Mouse (Mus musculus) CH12.LX (cell line): Measurements from ENCODE around the gene Pdcd7. TPM values are rescaled to one million over a fixed set of nuclear protein-coding genes. Genes with fewer than 3 reads are reported as not detected.

Experiments
- DNase-seq: peaks from one replicate; pipeline ENCODE4 v3.0.0-alpha.2; 2013; ENCODE audit errors: extremely low read depth
- H3K27ac ChIP-seq: 2 replicates; pipeline ENCODE4 v1.5.1; 2012; ENCODE audit warnings: low read depth, mild to moderate bottlenecking, control low read depth, moderate library complexity; ENCODE audit not compliant: insufficient read depth
- H3K27me3 ChIP-seq: replicated peaks from 2 replicates; pipeline ENCODE3; 2012; ENCODE audit warnings: inconsistent platforms
- H3K36me3 ChIP-seq, 2 experiments: replicated peaks in 1 of 2; 2 replicates each; pipeline versions ENCODE3 to v1.6.1; 2012; ENCODE audit warnings: inconsistent platforms in 1 of 2, low read length in 1 of 2, mild to moderate bottlenecking in 1 of 2, mixed read lengths in 1 of 2, moderate library complexity in 1 of 2; ENCODE audit not compliant: control insufficient read depth in 1 of 2, insufficient read depth in 1 of 2
- H3K4me1 ChIP-seq, 2 experiments: 2 replicates each; pipeline ENCODE4 v1.6.1; 2012; ENCODE audit warnings: inconsistent platforms in 1 of 2, moderate library complexity in 1 of 2; ENCODE audit not compliant: insufficient read depth in 2 of 2, control insufficient read depth in 1 of 2
- H3K4me2 ChIP-seq: 2 replicates; pipeline ENCODE4 v1.6.1; 2012; ENCODE audit warnings: low read depth, mild to moderate bottlenecking, control low read depth; ENCODE audit not compliant: poor library complexity, insufficient read depth, severe bottlenecking
- H3K4me3 ChIP-seq, 3 experiments: fragments of 150-350 bp in 1 of 3; sonication (generic) in 1 of 3; replicated peaks in 1 of 3; 2 replicates each; pipeline versions ENCODE3 to v1.5.1; 2011 to 2012; ENCODE audit warnings: low read depth in 2 of 3, low read length in 2 of 3, mild to moderate bottlenecking in 2 of 3, moderate library complexity in 2 of 3, control low read depth in 1 of 3, improper control_type of control experiment in 1 of 3, inconsistent platforms in 1 of 3, mixed read lengths in 1 of 3; ENCODE audit not compliant: poor library complexity in 1 of 3
- H3K79me2 ChIP-seq: replicated peaks from 2 replicates; pipeline ENCODE4 v1.6.1; 2012; ENCODE audit warnings: mild to moderate bottlenecking, moderate library complexity; ENCODE audit not compliant: control insufficient read depth, poor library complexity, insufficient read depth, severe bottlenecking; ENCODE audit errors: extremely low read depth
- H3K9ac ChIP-seq: 2 replicates; pipeline ENCODE4 v1.6.1; 2012; ENCODE audit warnings: low read depth, mild to moderate bottlenecking, control low read depth, moderate library complexity; ENCODE audit not compliant: insufficient read depth
- H3K9me3 ChIP-seq: replicated peaks from 2 replicates; pipeline ENCODE3; 2012; ENCODE audit warnings: low read length, inconsistent platforms, mixed read lengths
- BHLHE40 ChIP-seq: IDR thresholded peaks from 2 replicates; pipeline ENCODE4 v1.6.1; 2011; ENCODE audit warnings: mild to moderate bottlenecking, low read depth, low read length, improper control_type of control experiment
- CHD2 ChIP-seq: IDR thresholded peaks from 2 replicates; pipeline ENCODE4 v1.6.1; 2011; ENCODE audit warnings: low read length, improper control_type of control experiment
- CTCF ChIP-seq, 2 experiments: IDR thresholded peaks in 1 of 2; conservative IDR thresholded peaks in 1 of 2; 2 replicates each; pipeline ENCODE4 v1.5.1; 2011 to 2012; ENCODE audit warnings: low read depth in 2 of 2, low read length in 2 of 2, improper control_type of control experiment in 1 of 2, inconsistent platforms in 1 of 2, mild to moderate bottlenecking in 1 of 2, moderate library complexity in 1 of 2
- E2F4 ChIP-seq: IDR thresholded peaks from 2 replicates; pipeline ENCODE4 v1.6.1; 2011; ENCODE audit warnings: low read depth, low read length, improper control_type of control experiment; ENCODE audit not compliant: insufficient replicate concordance
- ETS1 ChIP-seq: conservative IDR thresholded peaks from 2 replicates; pipeline ENCODE4 v1.6.1; 2012; ENCODE audit warnings: low read depth, mild to moderate bottlenecking, inconsistent platforms, low read length, improper control_type of control experiment, moderate library complexity
- IRF4 ChIP-seq: IDR thresholded peaks from 2 replicates; pipeline ENCODE4 v1.6.1; 2014; ENCODE audit warnings: low read depth, mild to moderate bottlenecking, inconsistent platforms, low read length, improper control_type of control experiment
- JUN ChIP-seq: IDR thresholded peaks from 2 replicates; pipeline ENCODE4 v1.6.1; 2011; ENCODE audit warnings: low read depth, mild to moderate bottlenecking, low read length, improper control_type of control experiment, moderate library complexity; ENCODE audit not compliant: insufficient read depth
- KAT2A ChIP-seq: IDR thresholded peaks from 2 replicates; pipeline ENCODE4 v1.6.1; 2012; ENCODE audit warnings: low read length, improper control_type of control experiment, inconsistent platforms; ENCODE audit not compliant: insufficient replicate concordance
- MAX ChIP-seq: IDR thresholded peaks from 2 replicates; pipeline ENCODE4 v1.6.1; 2011; ENCODE audit warnings: low read length, improper control_type of control experiment
- MAZ ChIP-seq: IDR thresholded peaks from 2 replicates; pipeline ENCODE4 v1.6.1; 2012; ENCODE audit warnings: low read depth, mild to moderate bottlenecking, inconsistent platforms, low read length, improper control_type of control experiment, moderate library complexity
- MXI1 ChIP-seq: IDR thresholded peaks from 2 replicates; pipeline ENCODE4 v1.6.1; 2011; ENCODE audit warnings: mild to moderate bottlenecking, low read depth, low read length, improper control_type of control experiment
- MYC ChIP-seq: IDR thresholded peaks from 2 replicates; pipeline ENCODE4 v1.6.1; 2011; ENCODE audit warnings: low read depth, mild to moderate bottlenecking, improper control_type of control experiment, low read length
- NRF1 ChIP-seq: IDR thresholded peaks from 2 replicates; pipeline ENCODE4 v1.6.1; 2014; ENCODE audit warnings: low read depth, mild to moderate bottlenecking, inconsistent platforms, low read length, improper control_type of control experiment, moderate library complexity
- RAD21 ChIP-seq: IDR thresholded peaks from 2 replicates; pipeline ENCODE4 v1.6.1; 2011; ENCODE audit warnings: low read depth, mild to moderate bottlenecking, low read length, improper control_type of control experiment, moderate library complexity
- RCOR1 ChIP-seq: conservative IDR thresholded peaks from 2 replicates; pipeline ENCODE4 v1.6.1; 2012; ENCODE audit warnings: low read depth, mild to moderate bottlenecking, inconsistent platforms, low read length, improper control_type of control experiment
- SMC3 ChIP-seq: IDR thresholded peaks from 2 replicates; pipeline ENCODE4 v1.6.1; 2011; ENCODE audit warnings: low read depth, low read length, improper control_type of control experiment
- TBP ChIP-seq: conservative IDR thresholded peaks from 2 replicates; pipeline ENCODE4 v1.6.1; 2011; ENCODE audit warnings: low read depth, low read length, improper control_type of control experiment
- TCF12 ChIP-seq: IDR thresholded peaks from 2 replicates; pipeline ENCODE4 v1.6.1; 2014; ENCODE audit warnings: low read depth, mild to moderate bottlenecking, inconsistent platforms, low read length, improper control_type of control experiment
- UBTF ChIP-seq: IDR thresholded peaks from 2 replicates; pipeline ENCODE4 v1.6.1; 2012; ENCODE audit warnings: low read depth, mild to moderate bottlenecking, inconsistent platforms, low read length, improper control_type of control experiment, moderate library complexity
- USF2 ChIP-seq: conservative IDR thresholded peaks from 2 replicates; pipeline ENCODE4 v1.6.1; 2011; ENCODE audit warnings: low read depth, low read length, improper control_type of control experiment
- ZC3H11A ChIP-seq: IDR thresholded peaks from 2 replicates; pipeline ENCODE4 v1.6.1; 2012; ENCODE audit warnings: low read depth, mild to moderate bottlenecking, inconsistent platforms, low read length, improper control_type of control experiment
- ZMIZ1 ChIP-seq: IDR thresholded peaks from 2 replicates; pipeline ENCODE4 v1.6.1; 2012; ENCODE audit warnings: low read depth, mild to moderate bottlenecking, inconsistent platforms, low read length, improper control_type of control experiment
- ZNF384 ChIP-seq: IDR thresholded peaks from 2 replicates; pipeline ENCODE4 v1.6.1; 2012; ENCODE audit warnings: low read depth, low read length, improper control_type of control experiment, inconsistent platforms
- dilution Hi-C: fragments of 300-500 bp; cut with MboI; formaldehyde crosslinking; loops from 2 replicates; pipeline ENCODE4 v1.14.3; 2020; ENCODE audit warnings: low sequenced_read_pairs; ENCODE audit not compliant: extremely low pct_unique_long_range_greater_than_20kb, extremely low pct_ligation_motif_present
- in situ Hi-C: fragments of 300-500 bp; cut with MboI; formaldehyde crosslinking; loops from 3 replicates; pipeline ENCODE4 v1.14.3; 2019; ENCODE audit warnings: low sequenced_read_pairs, low pct_ligation_motif_present, low pct_unique_long_range_greater_than_20kb, mixed read lengths
- polyA plus RNA-seq: library from polyadenylated mRNA; unstranded; fragments of >175 nt; gene quantifications from 2 replicates; pipeline ENCODE4 v1.2.1, GENCODE M21; 2012; ENCODE audit warnings: low read depth; ENCODE audit not compliant: insufficient read length
- total RNA-seq, 2 experiments: library from RNA; depleted of rRNA; stranded (reverse); fragments of 300-350 nt in 1 of 2; fragments of >200 nt in 1 of 2; gene quantifications; 2 replicates each; pipeline ENCODE4 v1.2.3; 2012 to 2014

Gene Pdcd7
- total and polyA plus RNA-seq, 3 experiments: 13.1 to 20.6 (median 14.5) TPM

DNA sequence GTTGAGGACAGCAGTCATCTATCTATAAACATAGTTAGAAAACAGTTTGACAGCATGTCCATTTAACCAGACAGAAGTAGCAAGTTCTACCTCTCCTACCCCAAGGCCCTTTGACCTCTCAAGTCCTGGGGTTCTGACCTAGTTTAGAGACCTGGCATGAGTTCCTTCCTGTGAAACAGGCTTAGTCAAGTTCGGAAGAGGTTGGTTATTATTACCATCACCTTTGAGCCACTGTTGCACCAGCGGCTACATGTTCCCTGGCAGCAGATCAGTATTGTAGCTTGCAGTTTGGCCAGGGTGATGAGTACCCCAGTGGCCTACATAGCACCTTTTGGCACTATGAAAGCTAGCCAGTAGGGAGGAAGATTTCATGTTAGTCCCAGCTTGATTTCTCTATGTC is 39.2 kb upstream of the Pdcd7 start:
- dilution Hi-C loops (no loop called here), in situ Hi-C loops (no loop called here)
- DNase-seq: no peak
- Histone ChIP-seq H3K4me1 (peaks cover 3 to 5% of the 10 kb centered on the region in 2 experiments; a peak in 1 of 4 replicates), H3K27ac (no peak overlapping the region; the same call in 1 of the 2 replicates), H3K4me3 (no peak overlapping the region), H3K9ac (no peak overlapping the region), H3K9me3 (no peaks in the 10 kb centered on the region), H3K79me2 (no peaks in the 10 kb centered on the region), H3K27me3 (no peaks in the 10 kb centered on the region), H3K36me3 (peaks cover 38 to 73% of the 10 kb centered on the region in 2 experiments), H3K4me2 (no peak overlapping the region)
- TF ChIP-seq CHD2 (no peak), MAZ (no peak), KAT2A (no peak), JUN (no peak), UBTF (no peak), ZC3H11A (no peak), RCOR1 (no peak), CTCF (conservative IDR thresholded peaks at IDR 0.05 in 1 of 2, IDR thresholded peaks at IDR 0.05 in 1 of 2; ENCODE audit: low read depth in 2 of 2, low read length in 2 of 2) (no peak), ZNF384 (no peak), MXI1 (no peak), MYC (no peak), RAD21 (no peak), USF2 (no peak), MAX (no peak), IRF4 (no peak), BHLHE40 (no peak), TBP (no peak), ETS1 (no peak), SMC3 (no peak), E2F4 (no peak)

DNA sequence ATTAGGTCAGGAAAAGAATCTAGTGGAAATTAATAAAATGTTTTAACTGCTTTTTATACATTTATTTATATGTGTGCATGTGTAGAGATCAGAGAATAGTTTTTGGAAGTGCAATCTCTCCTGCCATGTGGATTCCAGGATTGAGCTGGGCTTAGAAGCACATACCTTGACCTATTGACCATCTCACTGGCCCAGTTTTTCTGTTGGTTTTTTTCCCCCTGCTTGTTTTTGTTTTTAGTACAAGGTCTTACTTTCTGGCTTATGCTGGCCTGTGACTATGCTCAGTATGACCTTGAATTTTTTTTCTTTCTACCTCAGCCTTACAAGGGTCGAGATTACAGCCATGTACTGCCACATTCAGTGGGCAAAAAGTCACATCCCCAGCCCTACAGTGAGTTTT is 37.9 kb upstream of the Pdcd7 start:
- H3K9ac ChIP-seq: no peak overlapping the region
- H3K4me1 ChIP-seq: peaks cover 3 to 5% of the 10 kb centered on the region in 2 experiments; a peak in 1 of 4 replicates
- H3K4me3 ChIP-seq: no peak overlapping the region
- no peak for DNase-seq
- no peaks in the 10 kb centered on the region for H3K27me3 ChIP-seq
- H3K79me2 ChIP-seq: no peaks in the 10 kb centered on the region
- no peaks in the 10 kb centered on the region for H3K9me3 ChIP-seq
- no peak for TF ChIP-seq ZC3H11A
- no peak for TF ChIP-seq MAZ
- no peak for TF ChIP-seq ZNF384
- no peak for TF ChIP-seq RAD21
- TF ChIP-seq JUN: no peak
- TF ChIP-seq MXI1: no peak
- TF ChIP-seq ZMIZ1: no peak
- TF ChIP-seq SMC3: no peak
- TF ChIP-seq TCF12: no peak
- TF ChIP-seq TBP: no peak
- TF ChIP-seq NRF1: no peak
- H3K4me2 ChIP-seq: no peak overlapping the region
- in situ Hi-C loops (no loop called here), dilution Hi-C loops (no loop called here)
- H3K27ac ChIP-seq: no peak overlapping the region
- peaks cover 38 to 69% of the 10 kb centered on the region in 2 experiments for H3K36me3 ChIP-seq
